Comparison of ENCODE assay signal across 7 mouse cellular contexts in genomic region chr14:35110928-35111327, GRCm38 (mm10).
DNase-seq lines count a peak whose midpoint lies in the region; ATAC-seq and TF ChIP-seq lines count a peak whose summit lies in the region.

No protein-coding gene starts in this region.

- H3K4me3 ChIP-seq in ES-E14 (ENCODE audit: insufficient read depth in 1 of 2, low read depth in 1 of 2, low read length in 2 of 2, poor library complexity in 1 of 2, severe bottlenecking in 1 of 2), result no peak overlapping the region

- intact Hi-C loops in gastrocnemius, postnatal 36 days (cut with DNase I), result no loop called here

- no peak overlapping the region for H3K27ac ChIP-seq in ES-E14 (ENCODE audit: insufficient read depth, low read depth, low read length, poor library complexity, severe bottlenecking)

- H3K9me3 ChIP-seq in ES-E14 (ENCODE audit: control insufficient read depth, insufficient read depth, low read depth, low read length), result no peaks in the 10 kb centered on the region

- no peaks in the 10 kb centered on the region for H3K4me1 ChIP-seq in ES-E14 (ENCODE audit: control insufficient read depth in 2 of 2, insufficient read depth in 2 of 2, low read length in 2 of 2, poor library complexity in 1 of 2)

- peak; percentile 23 for DNase-seq in kidney, adult 18-20 months
- no peak for DNase-seq in kidney, adult 11 months
- DNase-seq in 416B (ENCODE audit: low read depth) (peak; percentile 30), ES-E14 (ENCODE audit: low read depth, low spot score) (peak; percentile 30)
- DNase-seq in forelimb bud, embryonic 11.5 days (ENCODE audit: low read depth, low spot score), result peak; percentile 10
- no peak for DNase-seq in gastrocnemius, postnatal 36 days

- ATAC-seq in megakaryocyte progenitor cell, adult 5-6 weeks (replicated peaks; ENCODE audit: poor library complexity), result no peak

- H3K36me3 ChIP-seq in ES-E14 (ENCODE audit: control insufficient read depth, insufficient read depth, low read length, poor library complexity, severe bottlenecking), result no peaks in the 10 kb centered on the region

- H3K9ac ChIP-seq in ES-E14 (ENCODE audit: insufficient read depth, low read depth, low read length, poor library complexity, severe bottlenecking), result no peak overlapping the region

- in situ Hi-C loops in ES-E14 (cut with MboI; ENCODE audit: low sequenced_read_pairs in 2 of 2, unreplicated experiment in 2 of 2), result loop anchor here in 1 of 2 experiments (5.0 kb wide), 1 partner anchor 51 kb away; no protein-coding TSS in a partner anchor

TF ChIP-seq in ES-E14, 5 proteins besides CTCF, POLR2A, EP300 and RAD21:
- TF ChIP-seq MAFK (IDR thresholded peaks at IDR 0.05; ENCODE audit: insufficient read depth, low read depth, low read length) (no peak), ZC3H11A (IDR thresholded peaks at IDR 0.05; ENCODE audit: borderline replicate concordance, low read depth, low read length) (peak; percentile 34; the same call in 1 of the 2 replicates)

Comparison
In these comparisons a context has a peak if more than half of its experiments do, and no peak if none do; other contexts are left out.
1. DNase-seq: peak in kidney, adult 18-20 months (single experiment), 416B (single experiment), ES-E14 (single experiment) and forelimb bud, embryonic 11.5 days (single experiment); none in kidney, adult 11 months (single experiment) and gastrocnemius, postnatal 36 days (0 of 2).